Mouse (Mus musculus) layer of hippocampus, adult 2 months (tissue): Measurements from ENCODE around the gene Pax2. TPM values are rescaled to one million over a fixed set of nuclear protein-coding genes. Genes with fewer than 3 reads are reported as not detected.

Experiments
- DNase-seq, 2 experiments: peaks; one replicate each; pipeline ENCODE4 v3.0.0; 2022; ENCODE audit warnings: low spot score in 2 of 2
- H3K27ac ChIP-seq: fragments of 200-600 bp; 2 replicates; pipeline ENCODE4 v1.8.1; 2022
- H3K4me3 ChIP-seq: fragments of 200-600 bp; 2 replicates; pipeline ENCODE4 v1.8.1; 2022; ENCODE audit warnings: mild to moderate bottlenecking
- CTCF ChIP-seq: fragments of 200-600 bp; conservative IDR thresholded peaks from 2 replicates; pipeline ENCODE4 v1.8.1; 2022; ENCODE audit warnings: antibody characterized with exemption, mild to moderate bottlenecking, moderate library complexity
- total RNA-seq, 2 experiments: library from RNA; stranded (reverse); gene quantifications; 2 replicates each; pipeline ENCODE4 v1.2.3; 2021

Gene Pax2
- total RNA-seq, 2 experiments from 2014 or later, result 0.25 to 0.31 TPM

GRCm38 (mm10) chr19:44770268-44771050, 14.6 kb downstream of the Pax2 start:
- DNase-seq, result no peak
- Histone ChIP-seq H3K27ac (no peak overlapping the region), H3K4me3 (no peak overlapping the region)
- TF ChIP-seq CTCF, result no peak

- DNase-seq, result no peak
- Histone ChIP-seq H3K27ac (no peak overlapping the region), H3K4me3 (no peak overlapping the region)
- no peak for TF ChIP-seq CTCF
These were observed 15.7 kb downstream of the Pax2 start for GRCm38 (mm10) chr19:44771499-44771898.

GRCm38 (mm10) chr19:44781987-44782386, 26.1 kb downstream of the Pax2 start:
- no peak for DNase-seq
- TF ChIP-seq CTCF, result no peak
- Histone ChIP-seq H3K4me3 (no peak overlapping the region), H3K27ac (no peak overlapping the region)

GRCm38 (mm10) chr19:44784391-44784790, 28.5 kb downstream of the Pax2 start:
- no peak for DNase-seq
- Histone ChIP-seq H3K27ac (no peak overlapping the region), H3K4me3 (no peak overlapping the region)
- TF ChIP-seq CTCF, result no peak

GRCm38 (mm10) chr19:44788488-44788887, 32.6 kb downstream of the Pax2 start:
- no peak for DNase-seq
- Histone ChIP-seq H3K4me3 (no peak overlapping the region), H3K27ac (no peak overlapping the region)
- no peak for TF ChIP-seq CTCF

GRCm38 (mm10) chr19:44791981-44792380, 36.1 kb downstream of the Pax2 start:
- TF ChIP-seq CTCF, result no peak
- no peak overlapping the region for H3K27ac ChIP-seq
- DNase-seq, result no peak
- H3K4me3 ChIP-seq, result no peak overlapping the region

- Histone ChIP-seq H3K27ac (no peak overlapping the region), H3K4me3 (no peak overlapping the region)
- DNase-seq, result no peak
- no peak for TF ChIP-seq CTCF
These were observed 41.5 kb downstream of the Pax2 start for GRCm38 (mm10) chr19:44797110-44798060.

GRCm38 (mm10) chr19:44798731-44799130, 42.9 kb downstream of the Pax2 start:
- no peak for DNase-seq
- no peak for TF ChIP-seq CTCF
- no peak overlapping the region for H3K4me3 ChIP-seq
- no peak overlapping the region for H3K27ac ChIP-seq

- H3K27ac ChIP-seq, result no peak overlapping the region
- H3K4me3 ChIP-seq, result no peak overlapping the region
- TF ChIP-seq CTCF, result no peak
- DNase-seq, result no peak
These were observed 43.3 kb downstream of the Pax2 start for GRCm38 (mm10) chr19:44799156-44799555.

GRCm38 (mm10) chr19:44800327-44800726, 44.5 kb downstream of the Pax2 start:
- no peak for DNase-seq
- Histone ChIP-seq H3K27ac (no peak overlapping the region), H3K4me3 (no peak overlapping the region)
- no peak for TF ChIP-seq CTCF

GRCm38 (mm10) chr19:44808734-44809133, 52.9 kb downstream of the Pax2 start:
- TF ChIP-seq CTCF, result no peak
- no peak overlapping the region for H3K27ac ChIP-seq
- H3K4me3 ChIP-seq, result no peak overlapping the region
- DNase-seq, result no peak

- no peak for DNase-seq
- Histone ChIP-seq H3K4me3 (no peak overlapping the region), H3K27ac (no peak overlapping the region)
- TF ChIP-seq CTCF, result no peak
These were observed 57.0 kb downstream of the Pax2 start for GRCm38 (mm10) chr19:44812666-44813429.

- Histone ChIP-seq H3K4me3 (no peak overlapping the region), H3K27ac (no peak overlapping the region)
- no peak for DNase-seq
- no peak for TF ChIP-seq CTCF
These were observed 59.3 kb downstream of the Pax2 start for GRCm38 (mm10) chr19:44815111-44815510.
